Mouse (Mus musculus): Measurements from ENCODE around the gene Snx9. TPM values are rescaled to one million over a fixed set of nuclear protein-coding genes. Genes with fewer than 3 reads are reported as not detected.
A peak's percentile ranks its signal among the peaks of the same experiment; 100 is the strongest.

Snx9 gene
- polyA plus RNA-seq, 1 experiment: 66.3 TPM

DNA sequence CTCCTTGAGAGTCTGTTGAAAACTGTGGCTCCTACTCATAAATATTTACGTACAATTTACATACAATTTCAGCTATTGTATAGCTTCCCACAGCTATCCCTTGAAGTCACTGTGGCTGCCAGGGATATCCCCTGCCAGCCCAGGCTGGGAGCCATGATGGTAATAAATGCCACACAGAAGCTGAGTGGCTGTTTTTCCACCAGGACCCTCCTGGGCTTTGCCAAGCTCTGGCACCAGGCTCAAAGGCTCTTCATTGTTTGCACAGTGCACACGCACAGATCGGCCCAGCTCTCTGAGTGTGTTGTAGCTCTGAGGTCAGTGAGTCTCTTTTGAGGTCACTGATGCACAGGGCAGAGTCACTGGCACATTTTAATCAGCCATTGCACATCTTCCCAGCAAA is 128.1 kb downstream of the Snx9 start:
- Histone ChIP-seq H3K4me1 (ENCODE audit: control insufficient read depth, insufficient read depth, insufficient read length, low read length) (peaks cover 12% of the 10 kb centered on the region), H3K4me3 (ENCODE audit: low read depth, low read length) (no peak overlapping the region), H3K36me3 (ENCODE audit: control insufficient read depth, insufficient read depth, low read length) (no peaks in the 10 kb centered on the region), H3K27ac (ENCODE audit: insufficient read depth, low read depth, low read length) (no peak overlapping the region), H3K27me3 (ENCODE audit: control insufficient read depth, insufficient read depth, low read length) (no peaks in the 10 kb centered on the region)
- TF ChIP-seq CTCF (IDR thresholded peaks at IDR 0.05; ENCODE audit: extremely low read depth, insufficient read length, insufficient replicate concordance, low read depth, low read length): no peak
- no peak for TF ChIP-seq POLR2A (IDR thresholded peaks at IDR 0.05; ENCODE audit: low read depth, low read length)
- whole genome bisulfite sequencing: 41% methylated on average over 3 of the region's 3 CpGs

DNA sequence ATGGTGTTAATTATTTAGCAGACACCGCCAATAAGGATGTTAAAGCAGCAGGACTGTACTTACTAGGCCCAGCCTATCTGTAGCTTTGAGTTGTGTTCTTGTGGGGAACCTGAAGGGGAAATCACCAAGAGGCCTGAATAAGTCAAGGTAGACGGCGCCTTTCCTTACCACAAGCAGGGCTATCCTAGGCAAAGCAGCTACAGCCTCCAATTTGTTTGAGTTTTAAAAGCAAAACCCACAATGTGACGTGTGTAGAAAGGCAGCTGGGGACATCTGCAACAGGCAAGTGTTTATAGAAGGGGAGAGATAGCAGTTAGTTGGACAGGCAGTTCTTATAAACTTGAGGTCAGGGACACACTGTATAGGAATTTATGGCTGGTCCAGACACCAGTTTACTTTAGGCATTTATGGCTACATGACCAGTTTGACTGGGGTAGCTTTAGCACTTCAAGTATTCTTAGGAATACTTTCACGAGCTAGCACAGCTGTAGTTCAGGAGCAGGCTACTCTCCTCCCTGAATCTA is 129.2 kb downstream of the Snx9 start:
- Histone ChIP-seq H3K36me3 (ENCODE audit: control insufficient read depth, insufficient read depth, low read length) (no peaks in the 10 kb centered on the region), H3K4me1 (ENCODE audit: control insufficient read depth, insufficient read depth, insufficient read length, low read length) (peaks cover 11% of the 10 kb centered on the region), H3K4me3 (ENCODE audit: low read depth, low read length) (no peak overlapping the region), H3K27ac (ENCODE audit: insufficient read depth, low read depth, low read length) (peak overlapping the region; percentile 54), H3K27me3 (ENCODE audit: control insufficient read depth, insufficient read depth, low read length) (no peaks in the 10 kb centered on the region)
- 73% methylated on average over 5 of the region's 5 CpGs for WGBS
- TF ChIP-seq CTCF (IDR thresholded peaks at IDR 0.05; ENCODE audit: extremely low read depth, insufficient read length, insufficient replicate concordance, low read depth, low read length) (no peak), POLR2A (IDR thresholded peaks at IDR 0.05; ENCODE audit: low read depth, low read length) (no peak)

DNA sequence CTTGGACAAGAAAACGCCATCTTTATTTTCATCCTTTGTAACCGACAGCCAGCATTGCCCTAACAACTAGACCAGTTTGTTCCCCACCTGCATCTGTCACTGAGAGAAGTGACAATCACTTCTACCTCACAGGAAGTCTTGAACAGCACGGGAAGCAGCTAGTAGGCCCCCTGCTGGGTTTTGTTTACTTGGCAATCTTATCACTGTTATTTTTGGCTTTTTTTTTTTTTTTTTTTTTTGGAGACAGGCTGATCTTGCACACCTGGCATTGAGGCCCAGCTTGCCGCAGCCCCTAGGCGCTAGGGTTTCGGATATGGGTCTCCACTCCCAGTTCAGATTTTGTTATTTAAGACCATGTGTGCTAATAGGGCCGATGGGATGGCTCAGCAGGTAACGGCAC is 132.4 kb downstream of the Snx9 start:
- 74% methylated on average over 8 of the region's 8 CpGs for WGBS
- Histone ChIP-seq H3K36me3 (ENCODE audit: control insufficient read depth, insufficient read depth, low read length) (no peaks in the 10 kb centered on the region), H3K4me3 (ENCODE audit: low read depth, low read length) (no peak overlapping the region), H3K27ac (ENCODE audit: insufficient read depth, low read depth, low read length) (no peak overlapping the region), H3K27me3 (ENCODE audit: control insufficient read depth, insufficient read depth, low read length) (no peaks in the 10 kb centered on the region), H3K4me1 (ENCODE audit: control insufficient read depth, insufficient read depth, insufficient read length, low read length) (peaks cover 29% of the 10 kb centered on the region)
- TF ChIP-seq CTCF (IDR thresholded peaks at IDR 0.05; ENCODE audit: extremely low read depth, insufficient read length, insufficient replicate concordance, low read depth, low read length) (no peak), POLR2A (IDR thresholded peaks at IDR 0.05; ENCODE audit: low read depth, low read length) (no peak)

DNA sequence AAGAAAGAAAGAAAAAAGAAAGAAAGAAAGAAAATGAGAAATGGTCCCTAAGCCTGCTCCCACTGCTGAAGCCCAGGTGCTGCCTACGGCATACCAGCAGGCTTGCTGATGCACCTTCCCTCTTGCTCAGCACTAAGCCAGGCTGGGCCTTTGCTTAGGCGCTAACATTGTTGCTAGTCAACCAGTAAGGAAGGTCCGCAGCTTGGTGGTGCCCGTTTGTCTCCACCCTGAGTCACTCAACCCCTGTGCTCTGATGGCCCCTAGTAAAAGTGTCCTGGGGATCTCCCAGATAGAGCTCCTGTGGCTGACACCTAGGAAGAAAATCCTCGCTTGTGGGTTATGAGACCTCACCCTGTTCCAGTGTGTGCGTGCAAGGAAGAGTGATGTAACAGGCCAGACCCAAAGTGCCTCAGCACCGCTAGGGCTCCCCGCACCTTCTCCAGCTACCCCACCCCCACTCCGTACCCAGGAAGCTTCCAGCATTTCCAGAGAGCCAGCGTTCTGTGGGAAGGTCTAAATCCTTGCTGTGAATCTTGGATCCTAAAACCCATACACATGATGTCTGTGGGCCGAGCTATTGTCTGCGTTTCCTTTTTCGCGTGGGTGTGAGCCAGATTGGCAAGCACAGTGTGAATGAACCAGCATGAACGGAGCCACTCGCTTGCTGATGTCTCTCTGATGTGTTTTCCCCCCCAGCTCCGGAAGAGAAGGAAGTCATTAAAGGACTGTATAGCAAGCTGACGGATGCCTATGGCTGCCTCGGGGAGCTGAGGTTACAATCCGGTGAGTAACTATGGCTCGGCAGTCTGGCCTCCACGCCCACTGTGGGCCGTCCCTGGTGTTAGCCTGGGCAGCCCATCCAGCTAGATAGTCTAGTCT is 134.2 kb downstream of the Snx9 start:
- H3K4me3 ChIP-seq (ENCODE audit: low read depth, low read length): peak overlapping the region; percentile 41
- H3K27me3 ChIP-seq (ENCODE audit: control insufficient read depth, insufficient read depth, low read length): no peaks in the 10 kb centered on the region
- TF ChIP-seq POLR2A (IDR thresholded peaks at IDR 0.05; ENCODE audit: low read depth, low read length): no peak
- no peak for TF ChIP-seq CTCF (IDR thresholded peaks at IDR 0.05; ENCODE audit: extremely low read depth, insufficient read length, insufficient replicate concordance, low read depth, low read length)
- 61% methylated on average over 23 of the region's 23 CpGs for WGBS
- H3K36me3 ChIP-seq (ENCODE audit: control insufficient read depth, insufficient read depth, low read length): no peaks in the 10 kb centered on the region
- peaks cover 29% of the 10 kb centered on the region for H3K4me1 ChIP-seq (ENCODE audit: control insufficient read depth, insufficient read depth, insufficient read length, low read length)
- peak overlapping the region; percentile 64 for H3K27ac ChIP-seq (ENCODE audit: insufficient read depth, low read depth, low read length)

DNA sequence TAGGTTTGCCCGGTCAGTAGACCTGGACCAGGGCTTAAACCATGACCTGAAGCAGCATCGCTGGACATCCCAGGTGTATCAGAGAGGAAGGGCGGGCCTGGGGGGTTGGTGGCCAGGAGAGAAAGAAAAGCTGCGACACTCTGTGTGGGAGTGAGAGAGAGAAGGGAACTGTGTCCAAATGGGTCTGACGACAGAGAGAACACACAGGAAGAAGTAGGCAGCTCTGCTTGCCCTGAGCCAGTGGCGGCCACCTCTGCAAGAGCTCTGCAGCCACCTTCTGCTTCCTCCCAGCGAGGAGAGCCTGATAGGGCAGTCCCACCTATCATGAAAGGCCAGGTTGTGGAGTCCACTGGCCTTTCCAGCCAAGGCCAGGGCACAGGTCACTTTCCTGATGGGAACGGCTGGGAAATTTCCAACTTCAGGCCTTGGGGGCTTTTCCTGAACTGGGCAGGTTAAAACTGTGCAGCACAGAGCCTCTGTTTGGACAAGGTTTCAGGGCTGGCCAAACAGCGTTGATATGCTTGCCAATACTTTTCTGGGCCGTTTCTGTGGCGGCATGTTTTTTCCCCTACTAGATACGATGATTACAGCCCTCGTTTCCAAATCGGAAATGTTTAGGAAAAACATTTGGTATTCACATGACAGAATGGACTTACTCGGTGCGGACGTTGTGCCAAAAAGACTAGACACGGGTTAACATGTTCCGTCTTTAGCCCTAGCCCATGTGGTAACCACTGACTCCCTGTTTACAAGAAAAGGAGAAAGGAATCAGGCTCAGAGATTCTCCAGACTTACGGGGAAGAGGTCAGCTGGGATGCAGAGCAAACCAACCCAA is 135.3 kb downstream of the Snx9 start:
- peak overlapping the region; percentile 41 for H3K4me3 ChIP-seq (ENCODE audit: low read depth, low read length)

DNA sequence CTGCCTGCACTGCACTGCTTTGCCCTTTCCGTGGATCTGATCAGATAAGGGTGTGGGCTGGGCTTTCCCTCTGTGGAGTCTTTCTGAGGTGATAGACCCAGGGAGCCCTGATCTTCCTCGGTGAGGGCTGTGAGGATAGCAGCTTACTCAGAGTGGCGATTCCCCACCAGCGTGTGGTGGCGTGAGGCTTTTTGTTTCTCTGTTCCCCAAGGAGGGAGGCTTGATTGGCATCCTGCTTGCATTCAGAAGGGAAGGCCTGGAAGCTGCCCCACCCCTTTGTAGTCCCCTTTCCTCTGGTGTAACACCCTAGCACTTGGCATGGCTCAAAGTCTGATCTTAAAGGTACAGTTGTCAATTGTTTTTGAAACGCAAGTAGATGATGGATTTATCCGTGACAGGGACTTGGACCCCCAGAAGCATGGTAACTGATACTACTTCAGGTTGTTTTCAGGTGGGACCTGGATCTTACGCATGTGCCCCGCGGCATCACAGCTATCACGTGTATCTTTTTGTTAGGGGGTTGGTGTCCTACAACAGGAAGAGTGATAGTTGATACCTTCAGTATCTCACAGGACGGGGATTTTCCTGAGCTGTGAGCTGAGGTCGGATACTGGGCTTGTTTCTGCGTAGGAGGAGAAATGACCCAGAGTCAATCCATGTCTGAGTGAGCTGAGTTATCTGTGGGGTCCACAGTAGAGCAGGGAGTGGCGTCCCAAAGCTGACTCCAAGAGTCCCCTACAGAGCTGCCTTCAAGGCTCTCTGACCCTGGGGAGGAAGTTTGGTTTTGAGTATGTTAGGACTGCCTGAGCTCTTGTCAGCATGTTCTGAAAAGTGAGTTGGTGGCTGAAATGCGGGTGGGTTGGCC is 136.2 kb downstream of the Snx9 start:
- peak overlapping the region; percentile 19 for H3K4me3 ChIP-seq (ENCODE audit: low read depth, low read length)
- H3K27ac ChIP-seq (ENCODE audit: insufficient read depth, low read depth, low read length): peak overlapping the region; percentile 64
- 57% methylated on average over 16 of the region's 16 CpGs for WGBS

More for the DNA sequence above, 135.3 kb downstream of the Snx9 start:
- TF ChIP-seq CTCF (IDR thresholded peaks at IDR 0.05; ENCODE audit: extremely low read depth, insufficient read length, insufficient replicate concordance, low read depth, low read length): no peak
- H3K27me3 ChIP-seq (ENCODE audit: control insufficient read depth, insufficient read depth, low read length): no peaks in the 10 kb centered on the region
- H3K27ac ChIP-seq (ENCODE audit: insufficient read depth, low read depth, low read length): peak overlapping the region; percentile 64
- 64% methylated on average over 20 of the region's 20 CpGs for WGBS
- H3K4me1 ChIP-seq (ENCODE audit: control insufficient read depth, insufficient read depth, insufficient read length, low read length): peaks cover 29% of the 10 kb centered on the region
- no peaks in the 10 kb centered on the region for H3K36me3 ChIP-seq (ENCODE audit: control insufficient read depth, insufficient read depth, low read length)

More for the DNA sequence above, 136.2 kb downstream of the Snx9 start:
- H3K4me1 ChIP-seq (ENCODE audit: control insufficient read depth, insufficient read depth, insufficient read length, low read length): peaks cover 29% of the 10 kb centered on the region
- no peaks in the 10 kb centered on the region for H3K27me3 ChIP-seq (ENCODE audit: control insufficient read depth, insufficient read depth, low read length)
- H3K36me3 ChIP-seq (ENCODE audit: control insufficient read depth, insufficient read depth, low read length): no peaks in the 10 kb centered on the region
- TF ChIP-seq POLR2A (IDR thresholded peaks at IDR 0.05; ENCODE audit: low read depth, low read length) (no peak), CTCF (IDR thresholded peaks at IDR 0.05; ENCODE audit: extremely low read depth, insufficient read length, insufficient replicate concordance, low read depth, low read length) (no peak)
